Mouse (Mus musculus) hindbrain, embryonic 14.5 days (tissue): ENCODE data around the gene Ankrd33b. TPM values are rescaled to one million over a fixed set of nuclear protein-coding genes. Genes with fewer than 3 reads are reported as not detected.
A peak's percentile ranks its signal among the peaks of the same experiment; 100 is the strongest.

Experiments
- ATAC-seq: fragments of 200-750 bp; cut with Nextera tagmentation; 2 replicates; pipeline ENCODE4 v1.8.0; 2017; ENCODE audit warnings: moderate number of reproducible peaks, mild to moderate bottlenecking, moderate TSS enrichment, moderate library complexity; ENCODE audit not compliant: low FRiP score
- DNase-seq: peaks from one replicate; pipeline ENCODE4 v3.0.0-alpha.2; 2015; ENCODE audit warnings: low spot score
- H3K27ac ChIP-seq: fragments of 300-500 bp; sonication (generic); 2 replicates; pipeline ENCODE4 v1.5.1; 2014; ENCODE audit warnings: mild to moderate bottlenecking, moderate library complexity
- H3K27me3 ChIP-seq: fragments of 300-500 bp; sonication (generic); 2 replicates; pipeline ENCODE4 v1.6.1; 2014; ENCODE audit warnings: mild to moderate bottlenecking, low read length, mixed read lengths; ENCODE audit not compliant: control insufficient read depth, insufficient read depth
- H3K36me3 ChIP-seq: fragments of 300-500 bp; sonication (generic); replicated peaks from 2 replicates; pipeline ENCODE4 v1.6.1; 2014; ENCODE audit not compliant: control insufficient read depth, insufficient read depth
- H3K4me1 ChIP-seq: fragments of 300-500 bp; sonication (generic); replicated peaks from 2 replicates; pipeline ENCODE4 v1.6.1; 2014; ENCODE audit warnings: antibody characterized with exemption, low read length, mixed read lengths; ENCODE audit not compliant: control insufficient read depth, insufficient read depth
- H3K4me2 ChIP-seq: fragments of 300-500 bp; sonication (generic); replicated peaks from 2 replicates; pipeline ENCODE4 v1.6.1; 2014; ENCODE audit warnings: mild to moderate bottlenecking, moderate library complexity
- H3K4me3 ChIP-seq: fragments of 300-500 bp; sonication (generic); replicated peaks from 2 replicates; pipeline ENCODE4 v1.5.1; 2014; ENCODE audit warnings: mild to moderate bottlenecking, low read length
- H3K9ac ChIP-seq: fragments of 300-500 bp; sonication (generic); 2 replicates; pipeline ENCODE4 v1.6.1; 2014
- H3K9me3 ChIP-seq: fragments of 300-500 bp; sonication (generic); 2 replicates; pipeline ENCODE4 v1.6.1; 2016; ENCODE audit warnings: low read length; ENCODE audit not compliant: control insufficient read depth
- WGBS: fragments of 180-500 bp; shearing (Covaris S2); extraction: QIAGEN DNeasy Blood & Tissue Kit; methylation state at CpG from one replicate; pipeline ENCODE4 v1.1.7; 2014; 5-methylcytosine and 5-hydroxymethylcytosine counted together
- polyA plus RNA-seq: library from polyadenylated mRNA; unstranded; fragments of >200 nt; fragmentation: Nextera tagmentation; extraction: Ambion mirVana; gene quantifications from 2 replicates; pipeline ENCODE4 v1.2.1, GENCODE M21; 2014

Ankrd33b gene
- polyA plus RNA-seq, 1 experiment from 2014 or later = 1.3 TPM

DNA sequence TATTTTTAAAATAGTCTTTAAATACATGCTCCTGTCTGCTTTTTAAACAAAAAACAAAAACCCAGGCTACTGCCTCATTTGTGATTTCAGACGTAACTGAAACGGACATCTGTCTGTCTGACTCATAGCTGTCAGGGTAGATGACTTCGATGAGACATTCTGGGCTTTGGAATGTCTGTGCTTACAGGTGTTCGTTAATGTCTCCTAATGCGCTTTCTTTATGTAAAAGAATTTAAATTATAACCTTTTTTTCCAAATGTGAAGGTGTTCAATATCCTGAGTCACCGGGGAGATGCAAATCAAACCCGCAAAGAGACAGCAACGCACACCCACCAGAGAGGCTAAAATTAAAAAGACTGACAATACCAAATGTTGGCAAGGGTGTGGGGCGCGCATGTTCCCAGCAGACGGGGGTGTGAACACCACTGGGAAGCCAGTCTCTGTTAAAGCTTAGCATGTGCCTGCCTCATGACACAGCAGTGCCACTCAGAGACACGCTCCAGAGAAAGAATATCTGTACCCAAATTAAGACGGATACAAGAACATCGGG is 30.3 kb downstream of the Ankrd33b start:
- 0 out of 2 replicates have a peak, but pooled peaks cover 3% of the 10 kb centered on the region for H3K4me1 ChIP-seq
- H3K4me3 ChIP-seq = no peak overlapping the region
- no peaks in the 10 kb centered on the region for H3K36me3 ChIP-seq
- no peaks in the 10 kb centered on the region for H3K9me3 ChIP-seq
- no peak overlapping the region for H3K9ac ChIP-seq
- no peaks in the 10 kb centered on the region for H3K27me3 ChIP-seq
- no peak overlapping the region for H3K27ac ChIP-seq
- no peak overlapping the region for H3K4me2 ChIP-seq
- ATAC-seq (no peak), DNase-seq (no peak)
- 74% methylated on average over 14 of the region's 14 CpGs for whole genome bisulfite sequencing

DNA sequence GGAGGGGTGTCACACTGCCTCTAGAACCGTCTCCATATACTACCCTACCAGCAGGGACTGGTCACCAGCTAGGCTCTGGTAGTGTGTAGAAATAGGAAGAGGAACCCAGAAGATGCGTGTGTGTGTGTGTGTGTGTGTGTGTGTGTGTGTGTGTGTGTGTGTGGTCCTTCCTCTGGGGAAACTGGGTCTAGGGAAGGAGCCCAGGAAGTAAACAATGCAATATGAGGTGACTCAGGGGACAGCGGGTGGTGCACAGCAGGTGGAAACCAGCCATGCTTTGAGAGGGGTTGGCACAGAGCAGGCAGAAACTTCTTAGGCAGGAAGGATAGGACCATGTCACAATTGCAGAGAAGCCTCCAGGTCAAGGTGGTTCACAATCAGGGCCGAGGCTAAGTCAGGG is 30.8 kb downstream of the Ankrd33b start:
- WGBS = 75% methylated on average over 4 of the region's 4 CpGs
- Histone ChIP-seq H3K4me2 (no peak overlapping the region), H3K27me3 (no peaks in the 10 kb centered on the region)

DNA sequence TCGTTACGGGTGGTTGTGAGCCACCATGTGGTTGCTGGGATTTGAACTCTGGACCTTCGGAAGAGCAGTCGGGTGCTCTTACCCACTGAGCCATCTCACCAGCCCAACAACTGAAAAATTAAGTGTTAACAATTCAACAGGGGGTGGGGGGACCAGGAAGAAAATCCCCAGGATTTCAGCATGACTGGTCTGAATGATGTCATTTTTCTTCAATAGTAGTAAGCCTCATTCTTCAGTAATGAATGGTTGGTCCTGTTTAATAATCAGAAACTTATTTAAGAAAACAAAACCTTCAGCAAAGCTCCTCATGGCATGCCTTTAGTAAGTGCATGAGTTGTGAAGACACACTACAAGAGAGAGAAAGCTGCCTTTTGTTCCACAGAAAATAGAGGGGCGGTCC is 32.7 kb downstream of the Ankrd33b start:
- Histone ChIP-seq H3K9ac (no peak overlapping the region), H3K27me3 (no peaks in the 10 kb centered on the region), H3K9me3 (no peaks in the 10 kb centered on the region), H3K4me3 (no peak overlapping the region), H3K36me3 (no peaks in the 10 kb centered on the region), H3K4me1 (no peaks in the 10 kb centered on the region), H3K27ac (no peak overlapping the region), H3K4me2 (no peak overlapping the region)
- ATAC-seq (no peak), DNase-seq (no peak)
- 92% methylated on average over 5 of the region's 5 CpGs for WGBS

More for the DNA sequence above, 30.8 kb downstream of the Ankrd33b start:
- DNase-seq (no peak), ATAC-seq (no peak)
- Histone ChIP-seq H3K9ac (no peak overlapping the region), H3K9me3 (no peaks in the 10 kb centered on the region), H3K36me3 (no peaks in the 10 kb centered on the region), H3K27ac (no peak overlapping the region), H3K4me1 (no peaks in the 10 kb centered on the region), H3K4me3 (no peak overlapping the region)

GRCm38 (mm10) chr15:31332541-31333163 is 34.9 kb downstream of the Ankrd33b start:
- H3K9ac ChIP-seq = no peak overlapping the region
- no peak for DNase-seq
- 89% methylated on average over 7 of the region's 7 CpGs for WGBS

DNA sequence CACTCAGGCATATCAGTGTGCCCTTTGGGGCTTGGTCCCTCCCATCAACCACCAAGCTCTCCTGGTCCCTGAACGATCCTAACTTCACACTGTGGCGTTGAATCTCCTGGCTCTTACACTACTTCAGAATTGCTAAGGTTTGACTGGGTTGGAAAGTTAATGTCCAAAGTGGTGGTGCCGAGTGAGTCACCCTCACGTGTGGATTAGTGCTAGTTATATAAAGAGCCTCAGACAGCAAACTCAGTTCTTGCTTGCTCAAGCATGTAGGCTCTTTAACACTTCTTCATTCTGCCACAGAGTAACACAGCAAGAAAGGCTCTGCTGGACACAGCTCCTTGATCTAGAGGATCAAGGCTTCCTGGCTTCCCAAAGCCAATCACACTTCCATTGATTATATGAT is 35.8 kb downstream of the Ankrd33b start:
- Histone ChIP-seq H3K36me3 (no peaks in the 10 kb centered on the region), H3K27me3 (no peaks in the 10 kb centered on the region), H3K4me1 (no peaks in the 10 kb centered on the region), H3K27ac (no peak overlapping the region), H3K9ac (no peak overlapping the region), H3K9me3 (no peaks in the 10 kb centered on the region), H3K4me2 (no peak overlapping the region), H3K4me3 (no peak overlapping the region)
- WGBS = 73% methylated on average over 4 of the region's 4 CpGs
- no peak for ATAC-seq
- no peak for DNase-seq

More at GRCm38 (mm10) chr15:31332541-31333163, 34.9 kb downstream of the Ankrd33b start:
- Histone ChIP-seq H3K27me3 (no peaks in the 10 kb centered on the region), H3K36me3 (no peaks in the 10 kb centered on the region), H3K9me3 (no peaks in the 10 kb centered on the region), H3K27ac (no peak overlapping the region), H3K4me3 (no peak overlapping the region), H3K4me2 (no peak overlapping the region), H3K4me1 (no peaks in the 10 kb centered on the region)
- ATAC-seq = no peak

- no peak overlapping the region for H3K9ac ChIP-seq
- no peaks in the 10 kb centered on the region for H3K4me1 ChIP-seq
- 76% methylated on average over 9 of the region's 9 CpGs for WGBS
- no peak overlapping the region for H3K4me3 ChIP-seq
- H3K4me2 ChIP-seq = no peak overlapping the region
- DNase-seq (no peak), ATAC-seq (no peak)
- H3K36me3 ChIP-seq = no peaks in the 10 kb centered on the region
- no peak overlapping the region for H3K27ac ChIP-seq
- no peaks in the 10 kb centered on the region for H3K27me3 ChIP-seq
- H3K9me3 ChIP-seq = no peaks in the 10 kb centered on the region
Measured at GRCm38 (mm10) chr15:31328082-31328614, 39.4 kb downstream of the Ankrd33b start.

GRCm38 (mm10) chr15:31325660-31326354 is 41.7 kb downstream of the Ankrd33b start:
- H3K4me2 ChIP-seq = no peak overlapping the region
- no peaks in the 10 kb centered on the region for H3K36me3 ChIP-seq
- no peaks in the 10 kb centered on the region for H3K27me3 ChIP-seq
- no peaks in the 10 kb centered on the region for H3K4me1 ChIP-seq
- H3K27ac ChIP-seq = no peak overlapping the region
- no peak overlapping the region for H3K4me3 ChIP-seq
- no peak overlapping the region for H3K9ac ChIP-seq
- ATAC-seq = no peak
- H3K9me3 ChIP-seq = no peaks in the 10 kb centered on the region
- no peak for DNase-seq
- 94% methylated on average over 12 of the region's 12 CpGs for WGBS

DNA sequence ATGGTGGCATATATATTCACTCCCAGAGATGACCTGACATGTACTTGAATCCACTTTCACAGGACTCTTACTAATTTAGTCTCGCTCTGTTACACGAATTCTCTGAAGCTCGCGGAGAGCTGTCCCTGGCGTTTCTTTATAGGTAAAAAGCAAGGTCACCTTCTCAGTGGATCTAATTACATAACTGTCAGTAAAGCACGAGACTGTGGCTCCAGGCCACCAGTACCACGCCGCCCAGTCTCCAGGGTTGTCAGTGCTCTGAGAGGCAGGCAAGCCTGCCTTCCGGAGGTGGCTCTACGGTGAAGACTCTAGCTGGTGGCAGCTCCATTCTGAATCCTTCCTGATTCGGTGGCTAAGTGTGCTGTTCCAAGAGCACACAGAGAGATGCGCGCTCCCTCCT is 43.0 kb downstream of the Ankrd33b start:
- H3K9ac ChIP-seq = no peak overlapping the region
- DNase-seq (no peak), ATAC-seq (no peak)
- no peak overlapping the region for H3K4me2 ChIP-seq
- H3K4me3 ChIP-seq = no peak overlapping the region
- H3K27me3 ChIP-seq = no peaks in the 10 kb centered on the region
- H3K9me3 ChIP-seq = no peaks in the 10 kb centered on the region
- WGBS = 73% methylated on average over 13 of the region's 13 CpGs
- 0 out of 2 replicates have a peak overlapping the region, but pooled peaks have one; percentile 28 for H3K27ac ChIP-seq
- peaks cover under 1% of the 10 kb centered on the region; the same call in 1 of the 2 replicates for H3K4me1 ChIP-seq
- no peaks in the 10 kb centered on the region for H3K36me3 ChIP-seq

DNA sequence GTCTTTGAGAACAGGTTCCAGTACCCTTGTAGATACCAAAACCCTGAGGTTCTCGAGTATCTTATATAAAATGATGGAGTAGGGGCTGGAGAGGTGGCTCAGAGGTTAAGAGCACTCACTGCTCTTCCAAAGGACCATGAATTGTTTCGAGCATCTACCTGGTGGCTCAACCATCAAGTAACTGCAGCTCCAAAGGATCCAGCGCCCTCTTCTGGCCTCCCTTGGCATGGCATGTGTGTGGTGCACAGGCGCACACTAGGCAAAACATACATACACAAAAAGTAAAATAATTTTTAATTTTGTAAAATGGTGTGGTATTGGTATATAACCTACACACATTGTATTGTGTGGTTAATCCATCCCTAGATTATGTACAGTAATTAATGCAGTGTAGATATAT is 43.8 kb downstream of the Ankrd33b start:
- no peak overlapping the region for H3K27ac ChIP-seq
- ATAC-seq = no peak
- peaks cover 9% of the 10 kb centered on the region; the same call in 1 of the 2 replicates for H3K4me1 ChIP-seq
- no peaks in the 10 kb centered on the region for H3K9me3 ChIP-seq
- 76% methylated on average over 4 of the region's 4 CpGs for WGBS
- no peak overlapping the region for H3K4me2 ChIP-seq
- H3K36me3 ChIP-seq = no peaks in the 10 kb centered on the region
- DNase-seq = no peak
- H3K9ac ChIP-seq = no peak overlapping the region
- no peak overlapping the region for H3K4me3 ChIP-seq
- H3K27me3 ChIP-seq = no peaks in the 10 kb centered on the region
